Mouse (Mus musculus) MEL (cell line): ENCODE measurements around the gene Hdac7. TPM values are rescaled to one million over a fixed set of nuclear protein-coding genes. Genes with fewer than 3 reads are reported as not detected.

Experiments
- DNase-seq: peaks from one replicate; pipeline ENCODE4 v3.0.0; 2011; ENCODE audit warnings: low read depth, low spot score
- H3K27ac ChIP-seq: 2 replicates; pipeline ENCODE4 v1.5.1; 2012; ENCODE audit warnings: low read depth, mild to moderate bottlenecking, control low read depth, low read length, moderate library complexity; ENCODE audit not compliant: control insufficient read depth
- H3K27me3 ChIP-seq, 2 experiments: fragments of 150-350 bp in 1 of 2; sonication (generic) in 1 of 2; 2 replicates each; pipeline ENCODE4 v1.6.1; 2012; ENCODE audit warnings: low read length in 2 of 2, mild to moderate bottlenecking in 2 of 2, improper control_type of control experiment in 1 of 2, moderate library complexity in 1 of 2; ENCODE audit not compliant: insufficient read depth in 2 of 2, control insufficient read depth in 1 of 2
- H3K36me3 ChIP-seq, 2 experiments: 2 replicates each; pipeline ENCODE4 v1.6.1; 2012 to 2014; ENCODE audit warnings: low read length in 2 of 2, improper control_type of control experiment in 1 of 2, inconsistent platforms in 1 of 2, mild to moderate bottlenecking in 1 of 2; ENCODE audit not compliant: insufficient read depth in 2 of 2, control insufficient read depth in 1 of 2
- H3K4me1 ChIP-seq, 2 experiments: fragments of 150-350 bp in 1 of 2; sonication (generic) in 1 of 2; 2 replicates each; pipeline ENCODE4 v1.6.1; 2012; ENCODE audit warnings: low read length in 2 of 2, improper control_type of control experiment in 1 of 2, mild to moderate bottlenecking in 1 of 2; ENCODE audit not compliant: insufficient read depth in 2 of 2, control insufficient read depth in 1 of 2
- H3K4me3 ChIP-seq, 2 experiments: fragments of 150-350 bp in 1 of 2; sonication (generic) in 1 of 2; 2 replicates each; pipeline ENCODE4 v1.5.1; 2012; ENCODE audit warnings: low read depth in 2 of 2, low read length in 2 of 2, mild to moderate bottlenecking in 2 of 2, moderate library complexity in 2 of 2, control low read depth in 1 of 2, improper control_type of control experiment in 1 of 2; ENCODE audit not compliant: control insufficient read depth in 1 of 2, insufficient read depth in 1 of 2
- H3K79me2 ChIP-seq: 2 replicates; pipeline ENCODE4 v1.6.1; 2012; ENCODE audit warnings: mild to moderate bottlenecking, low read length, moderate library complexity; ENCODE audit not compliant: control insufficient read depth, poor library complexity, insufficient read depth
- H3K9ac ChIP-seq: 2 replicates; pipeline ENCODE4 v1.6.1; 2012; ENCODE audit warnings: low read depth, mild to moderate bottlenecking, control low read depth, low read length, moderate library complexity; ENCODE audit not compliant: control insufficient read depth, poor library complexity, severe bottlenecking
- H3K9me3 ChIP-seq: fragments of 150-350 bp; sonication (generic); replicated peaks from 2 replicates; pipeline ENCODE4 v1.6.1; 2012; ENCODE audit warnings: mild to moderate bottlenecking, low read length, improper control_type of control experiment, moderate library complexity; ENCODE audit not compliant: insufficient read depth
- BHLHE40 ChIP-seq: IDR thresholded peaks from 2 replicates; pipeline ENCODE4 v1.6.1; 2012; ENCODE audit warnings: low read depth, mild to moderate bottlenecking, inconsistent platforms, low read length, improper control_type of control experiment, borderline replicate concordance
- CHD1 ChIP-seq: IDR thresholded peaks from 2 replicates; pipeline ENCODE4 v1.6.1; 2012; ENCODE audit warnings: low read depth, mild to moderate bottlenecking, inconsistent platforms, low read length, improper control_type of control experiment
- CHD2 ChIP-seq: IDR thresholded peaks from 2 replicates; pipeline ENCODE4 v1.6.1; 2011; ENCODE audit warnings: low read length, improper control_type of control experiment
- E2F4 ChIP-seq: IDR thresholded peaks from 2 replicates; pipeline ENCODE4 v1.6.1; 2011; ENCODE audit warnings: low read depth, low read length, improper control_type of control experiment, borderline replicate concordance
- ELF1 ChIP-seq: IDR thresholded peaks from 2 replicates; pipeline ENCODE4 v1.6.1; 2014; ENCODE audit warnings: low read depth, mild to moderate bottlenecking, inconsistent platforms, low read length, improper control_type of control experiment, moderate library complexity
- EP300 ChIP-seq, 2 experiments: IDR thresholded peaks; 2 replicates each; pipeline ENCODE4 v1.6.1; 2011; ENCODE audit warnings: improper control_type of control experiment in 2 of 2, low read length in 2 of 2, low read depth in 1 of 2, mild to moderate bottlenecking in 1 of 2
- ETS1 ChIP-seq: IDR thresholded peaks from 2 replicates; pipeline ENCODE4 v1.6.1; 2012; ENCODE audit warnings: low read depth, mild to moderate bottlenecking, inconsistent platforms, low read length, improper control_type of control experiment, moderate library complexity
- HCFC1 ChIP-seq: IDR thresholded peaks from 2 replicates; pipeline ENCODE4 v1.6.1; 2012; ENCODE audit warnings: low read depth, mild to moderate bottlenecking, inconsistent platforms, low read length, improper control_type of control experiment, moderate library complexity
- KAT2A ChIP-seq: conservative IDR thresholded peaks from 2 replicates; pipeline ENCODE4 v1.6.1; 2012; ENCODE audit warnings: low read depth, low read length, improper control_type of control experiment, inconsistent platforms
- MAFK ChIP-seq: IDR thresholded peaks from 2 replicates; pipeline ENCODE4 v1.6.1; 2011; ENCODE audit warnings: low read depth, mild to moderate bottlenecking, low read length, improper control_type of control experiment, borderline replicate concordance
- MAX ChIP-seq: IDR thresholded peaks from 2 replicates; pipeline ENCODE4 v1.6.1; 2011; ENCODE audit warnings: low read length, improper control_type of control experiment
- MYB ChIP-seq: IDR thresholded peaks from 2 replicates; pipeline ENCODE4 v1.6.1; 2011; ENCODE audit warnings: mild to moderate bottlenecking, low read depth, low read length, improper control_type of control experiment
- MYC ChIP-seq: IDR thresholded peaks from 2 replicates; pipeline ENCODE4 v1.6.1; 2011; ENCODE audit warnings: low read depth, mild to moderate bottlenecking, low read length, improper control_type of control experiment, moderate library complexity
- POLR2AphosphoS2 ChIP-seq: IDR thresholded peaks from 2 replicates; pipeline ENCODE4 v1.6.1; 2011; ENCODE audit warnings: low read length, improper control_type of control experiment
- POLR2AphosphoS5 ChIP-seq: IDR thresholded peaks from 2 replicates; pipeline ENCODE4 v1.6.1; 2012; ENCODE audit warnings: low read depth, borderline replicate concordance, mild to moderate bottlenecking, inconsistent platforms, low read length, moderate library complexity, mixed read lengths
- RAD21 ChIP-seq: IDR thresholded peaks from 2 replicates; pipeline ENCODE4 v1.6.1; 2011; ENCODE audit warnings: mild to moderate bottlenecking, low read depth, low read length, improper control_type of control experiment
- RCOR1 ChIP-seq: IDR thresholded peaks from 2 replicates; pipeline ENCODE4 v1.6.1; 2012; ENCODE audit warnings: low read depth, mild to moderate bottlenecking, inconsistent platforms, low read length, improper control_type of control experiment
- SIN3A ChIP-seq: IDR thresholded peaks from 2 replicates; pipeline ENCODE4 v1.6.1; 2012; ENCODE audit warnings: low read length, improper control_type of control experiment, inconsistent platforms
- TBP ChIP-seq: IDR thresholded peaks from 2 replicates; pipeline ENCODE4 v1.8.0; 2011; ENCODE audit warnings: low read depth, low read length, improper control_type of control experiment
- UBTF ChIP-seq: IDR thresholded peaks from 2 replicates; pipeline ENCODE4 v1.6.1; 2012; ENCODE audit warnings: low read depth, mild to moderate bottlenecking, inconsistent platforms, low read length, improper control_type of control experiment, moderate library complexity, borderline replicate concordance; ENCODE audit not compliant: insufficient read depth
- ZKSCAN1 ChIP-seq: IDR thresholded peaks from 2 replicates; pipeline ENCODE4 v1.6.1; 2012; ENCODE audit warnings: low read depth, mild to moderate bottlenecking, inconsistent platforms, low read length, improper control_type of control experiment, moderate library complexity
- ZNF384 ChIP-seq: IDR thresholded peaks from 2 replicates; pipeline ENCODE4 v1.6.1; 2012; ENCODE audit warnings: low read depth, mild to moderate bottlenecking, inconsistent platforms, low read length, improper control_type of control experiment
- polyA plus RNA-seq, 2 experiments: library from polyadenylated mRNA; stranded (reverse) in 1 of 2; unstranded in 1 of 2; fragments of >175 nt in 1 of 2; fragments of >200 nt in 1 of 2; gene quantifications; 2 replicates each; pipeline versions ENCODE4 v1.2.1 to v1.2.4; 2012; ENCODE audit warnings: low replicate concordance in 2 of 2, low read depth in 1 of 2; ENCODE audit not compliant: insufficient read length in 2 of 2, insufficient read depth in 1 of 2, missing spikeins in 1 of 2
- total RNA-seq: library from RNA; depleted of rRNA; stranded (reverse); fragments of 300-350 nt; gene quantifications from 2 replicates; pipeline ENCODE4 v1.2.3, GENCODE M21; 2012

Gene Hdac7
- total and polyA plus RNA-seq, 3 experiments, result 100 to 389 TPM; not detected in 1

GRCm38 (mm10) chr15:97762733-97763132 is 81.6 kb downstream of the Hdac7 start (continued):
- TF ChIP-seq POLR2AphosphoS5, result no peak

- Histone ChIP-seq H3K79me2 (no peaks in the 10 kb centered on the region), H3K9me3 (no peaks in the 10 kb centered on the region), H3K4me1 (no peaks in the 10 kb centered on the region)
- no peak for DNase-seq
- TF ChIP-seq ELF1 (no peak), MAFK (no peak), CHD1 (no peak), MYC (no peak)
- TF ChIP-seq, all 39 proteins: peak for 0
- Histone ChIP-seq H3K27ac (no peak overlapping the region), H3K9ac (no peak overlapping the region), H3K4me3 (no peak overlapping the region), H3K27me3 (peaks cover 33 to 38% of the 10 kb centered on the region in 2 experiments), H3K36me3 (no peaks in the 10 kb centered on the region)
Measured at GRCm38 (mm10) chr15:97761438-97761837, 82.9 kb downstream of the Hdac7 start.

- Histone ChIP-seq H3K4me3 (no peak overlapping the region), H3K27ac (no peak overlapping the region), H3K36me3 (no peaks in the 10 kb centered on the region), H3K79me2 (no peaks in the 10 kb centered on the region), H3K9me3 (no peaks in the 10 kb centered on the region), H3K4me1 (no peaks in the 10 kb centered on the region), H3K9ac (no peak overlapping the region), H3K27me3 (peaks cover 33 to 34% of the 10 kb centered on the region in 2 experiments)
- no peak for DNase-seq
- no peak for TF ChIP-seq SIN3A
- TF ChIP-seq RCOR1, result no peak
- no peak for TF ChIP-seq ELF1
- no peak for TF ChIP-seq MAFK
- TF ChIP-seq POLR2AphosphoS2, result no peak
- no peak for TF ChIP-seq CHD2
- no peak for TF ChIP-seq E2F4
- TF ChIP-seq ZKSCAN1, result no peak
- TF ChIP-seq KAT2A, result no peak
- TF ChIP-seq UBTF, result no peak
- TF ChIP-seq ETS1, result no peak
- TF ChIP-seq EP300 (IDR thresholded peaks at IDR 0.05; ENCODE audit: low read depth in 1 of 2, low read length in 2 of 2), result no peak
- TF ChIP-seq ZNF384, result no peak
- no peak for TF ChIP-seq MAX
- TF ChIP-seq MYB, result no peak
- no peak for TF ChIP-seq CHD1
- TF ChIP-seq HCFC1, result no peak
- no peak for TF ChIP-seq RAD21
- TF ChIP-seq BHLHE40, result no peak
- TF ChIP-seq TBP, result no peak
Measured at GRCm38 (mm10) chr15:97760952-97761351, 83.3 kb downstream of the Hdac7 start.
